Mouse (Mus musculus): ENCODE measurements at regions not wholly inside any gene's neighbourhood (a gene's known extent, or its start where the extent isn't known, plus 50 kb on each side); places are given as distances from the start of the nearest gene placed in this dataset.

GRCm38 (mm10) chr2:75061456-75062188, 236.0 kb downstream of the Mtx2 start:
- no peak for DNase-seq (ENCODE audit: low read depth in 1 of 2, low spot score in 2 of 2)

GRCm38 (mm10) chr2:75062189-75062510, 236.5 kb downstream of the Mtx2 start:
- no peak for DNase-seq (ENCODE audit: low read depth in 1 of 2, low spot score in 2 of 2)

- no peak for DNase-seq (ENCODE audit: low read depth in 1 of 2, low spot score in 2 of 2)
These were observed 239.0 kb downstream of the Mtx2 start for GRCm38 (mm10) chr2:75064406-75065115.

GRCm38 (mm10) chr2:75065304-75065703, 239.7 kb downstream of the Mtx2 start:
- no peak for DNase-seq (ENCODE audit: low read depth in 1 of 2, low spot score in 2 of 2)

- no peak for DNase-seq (ENCODE audit: low read depth in 1 of 2, low spot score in 2 of 2)
These were observed 243.7 kb downstream of the Mtx2 start for GRCm38 (mm10) chr2:75069321-75069720.

GRCm38 (mm10) chr2:75072021-75072420, 246.4 kb downstream of the Mtx2 start:
- DNase-seq (ENCODE audit: low read depth in 1 of 2, low spot score in 2 of 2): no peak

- no peak for DNase-seq (ENCODE audit: low read depth in 1 of 2, low spot score in 2 of 2)
These were observed 246.9 kb downstream of the Mtx2 start for GRCm38 (mm10) chr2:75072471-75072870.

- no peak for DNase-seq (ENCODE audit: low read depth in 1 of 2, low spot score in 2 of 2)
These were observed 247.6 kb downstream of the Mtx2 start for GRCm38 (mm10) chr2:75073178-75073577.

- no peak for DNase-seq (ENCODE audit: low read depth in 1 of 2, low spot score in 2 of 2)
These were observed 261.6 kb downstream of the Mtx2 start for GRCm38 (mm10) chr2:75087164-75087563.

GRCm38 (mm10) chr2:75089186-75089585, 263.6 kb downstream of the Mtx2 start:
- DNase-seq (ENCODE audit: low read depth in 1 of 2, low spot score in 2 of 2): no peak

GRCm38 (mm10) chr2:75089616-75090015, 264.0 kb downstream of the Mtx2 start:
- DNase-seq (ENCODE audit: low read depth in 1 of 2, low spot score in 2 of 2): no peak

- no peak for DNase-seq (ENCODE audit: low read depth in 1 of 2, low spot score in 2 of 2)
These were observed 264.8 kb downstream of the Mtx2 start for GRCm38 (mm10) chr2:75090439-75090838.

GRCm38 (mm10) chr2:75101501-75101900, 275.9 kb downstream of the Mtx2 start:
- no peak for DNase-seq (ENCODE audit: low read depth in 1 of 2, low spot score in 2 of 2)

GRCm38 (mm10) chr2:75112751-75113150, 287.1 kb downstream of the Mtx2 start:
- no peak for DNase-seq (ENCODE audit: low read depth in 1 of 2, low spot score in 2 of 2)

GRCm38 (mm10) chr2:75114375-75114774, 288.8 kb downstream of the Mtx2 start:
- no peak for DNase-seq (ENCODE audit: low read depth in 1 of 2, low spot score in 2 of 2)

- no peak for DNase-seq (ENCODE audit: low read depth in 1 of 2, low spot score in 2 of 2)
These were observed 292.8 kb downstream of the Mtx2 start for GRCm38 (mm10) chr2:75118348-75118926.

- no peak for DNase-seq (ENCODE audit: low read depth in 1 of 2, low spot score in 2 of 2)
These were observed 294.0 kb downstream of the Mtx2 start for GRCm38 (mm10) chr2:75119599-75119998.

GRCm38 (mm10) chr2:75133298-75134080, 307.9 kb downstream of the Mtx2 start:
- no peak for DNase-seq (ENCODE audit: low read depth in 1 of 2, low spot score in 2 of 2)

GRCm38 (mm10) chr2:75136618-75137017, 311.0 kb downstream of the Mtx2 start:
- no peak for DNase-seq (ENCODE audit: low read depth in 1 of 2, low spot score in 2 of 2)

- no peak for DNase-seq (ENCODE audit: low read depth in 1 of 2, low spot score in 2 of 2)
These were observed 311.8 kb downstream of the Mtx2 start for GRCm38 (mm10) chr2:75137133-75137982.

Data from monocyte, adult 2 months (primary cell).